Mouse (Mus musculus) small intestine, adult 2 months (tissue): ENCODE measurements around the gene Chrna9. TPM values are rescaled to one million over a fixed set of nuclear protein-coding genes. Genes with fewer than 3 reads are reported as not detected.

Experiments used
- H3K27ac ChIP-seq: fragments of 200-500 bp; 2 replicates; pipeline ENCODE4 v1.5.1; 2012; ENCODE audit warnings: low read depth, low read length, control low read depth, inconsistent platforms; ENCODE audit not compliant: insufficient read depth
- H3K27me3 ChIP-seq: fragments of 200-500 bp; 2 replicates; pipeline ENCODE4 v1.6.1; 2012; ENCODE audit warnings: mild to moderate bottlenecking, moderate library complexity, low read length, inconsistent platforms; ENCODE audit not compliant: control insufficient read depth, insufficient read depth
- H3K36me3 ChIP-seq: fragments of 200-500 bp; 2 replicates; pipeline ENCODE4 v1.6.1; 2012; ENCODE audit warnings: mild to moderate bottlenecking, low read length, control low read depth, inconsistent platforms; ENCODE audit not compliant: control insufficient read depth, insufficient read depth
- H3K4me1 ChIP-seq: fragments of 200-500 bp; 2 replicates; pipeline ENCODE4 v1.6.1; 2012; ENCODE audit warnings: low read length, inconsistent platforms, mixed read lengths; ENCODE audit not compliant: control insufficient read depth, insufficient read depth, insufficient read length
- H3K4me3 ChIP-seq: fragments of 200-500 bp; 2 replicates; pipeline ENCODE4 v1.5.1; 2012; ENCODE audit warnings: low read depth, mild to moderate bottlenecking, control low read depth, inconsistent platforms, low read length, moderate library complexity
- CTCF ChIP-seq: fragments of 200-500 bp; IDR thresholded peaks from 2 replicates; pipeline ENCODE4 v1.5.1; 2012; ENCODE audit warnings: low read depth, mild to moderate bottlenecking, control low read depth, inconsistent platforms, low read length, moderate library complexity, mixed read lengths; ENCODE audit not compliant: insufficient replicate concordance, insufficient read length; ENCODE audit errors: extremely low read depth
- POLR2A ChIP-seq: fragments of 200-500 bp; IDR thresholded peaks from 2 replicates; pipeline ENCODE4 v1.6.1; 2012; ENCODE audit warnings: low read depth, mild to moderate bottlenecking, control low read depth, inconsistent platforms, low read length, moderate library complexity
- WGBS: fragments of 180-500 bp; shearing (Covaris S2); methylation state at CpG from one replicate; pipeline ENCODE4 v1.1.7; 2018; 5-methylcytosine and 5-hydroxymethylcytosine counted together
- polyA plus RNA-seq: library from polyadenylated mRNA; depleted of rRNA; stranded (reverse); fragments of >200 nt; gene quantifications from 2 replicates; pipeline ENCODE4 v1.2.3, GENCODE M21; 2012

The Chrna9 gene
- polyA plus RNA-seq, 1 experiment: not detected

DNA sequence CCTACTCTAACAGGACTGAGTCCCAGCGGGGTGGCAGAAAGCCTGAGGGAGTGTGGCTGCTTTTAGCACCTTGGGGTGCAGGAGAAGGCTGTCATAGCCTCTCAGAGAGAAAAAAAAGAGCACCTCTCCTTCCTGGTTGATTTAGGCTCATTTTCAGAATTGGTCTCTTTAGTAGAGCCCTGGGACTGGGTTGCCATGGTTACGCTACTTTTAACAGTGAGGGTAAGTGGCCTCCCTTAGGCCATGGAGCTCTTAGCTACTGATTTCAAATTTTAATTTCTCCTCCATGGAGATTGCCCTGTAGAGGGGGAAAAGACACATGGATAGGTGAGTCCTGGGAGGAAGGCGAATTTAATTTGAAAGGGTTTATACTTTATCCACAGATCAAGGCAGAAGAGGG lies 16.1 kb upstream of the Chrna9 start:
- H3K4me1 ChIP-seq: peaks cover 2% of the 10 kb centered on the region; the same call in 1 of the 2 replicates

GRCm38 (mm10) chr5:65919326-65919725 lies 15.4 kb upstream of the Chrna9 start:
- 66% methylated on average over 12 of the region's 12 CpGs for WGBS

More for the DNA sequence above, 16.1 kb upstream of the Chrna9 start:
- TF ChIP-seq CTCF (no peak), POLR2A (no peak)
- Histone ChIP-seq H3K27ac (peak overlapping the region; percentile 6; the same call in 1 of the 2 replicates), H3K4me3 (no peak overlapping the region), H3K36me3 (no peaks in the 10 kb centered on the region), H3K27me3 (no peaks in the 10 kb centered on the region)
- WGBS: 88% methylated on average over 3 of the region's 3 CpGs

DNA sequence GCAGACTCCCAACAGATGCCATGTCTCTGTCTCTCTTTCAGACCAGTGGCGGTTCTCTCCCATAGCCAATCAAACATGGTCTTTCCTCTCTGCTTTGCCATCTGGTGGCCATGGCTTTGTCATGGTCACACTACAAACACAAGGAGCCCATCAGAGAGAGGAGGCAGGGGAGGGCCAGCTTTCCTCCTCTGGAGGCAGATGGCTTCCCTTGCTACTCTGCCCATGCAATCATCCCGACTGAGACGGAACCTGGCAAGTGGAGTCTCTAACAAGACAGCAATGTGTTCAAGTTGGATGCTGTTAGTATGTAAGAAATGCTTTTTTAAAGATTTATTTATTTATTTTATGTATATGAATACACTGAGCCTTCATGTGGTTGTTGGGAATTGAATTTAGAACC lies 14.8 kb upstream of the Chrna9 start:
- TF ChIP-seq POLR2A: no peak
- TF ChIP-seq CTCF: no peak
- no peak overlapping the region for H3K4me3 ChIP-seq
- H3K27ac ChIP-seq: no peak overlapping the region
- peaks cover 2% of the 10 kb centered on the region; the same call in 1 of the 2 replicates for H3K4me1 ChIP-seq
- WGBS: 94% methylated on average over 3 of the region's 3 CpGs
- H3K27me3 ChIP-seq: no peaks in the 10 kb centered on the region
- H3K36me3 ChIP-seq: no peaks in the 10 kb centered on the region

More at GRCm38 (mm10) chr5:65919326-65919725, 15.4 kb upstream of the Chrna9 start:
- TF ChIP-seq CTCF: no peak
- Histone ChIP-seq H3K36me3 (no peaks in the 10 kb centered on the region), H3K27me3 (no peaks in the 10 kb centered on the region), H3K4me1 (peaks cover 2% of the 10 kb centered on the region; the same call in 1 of the 2 replicates), H3K27ac (0 out of 2 replicates have a peak overlapping the region, but pooled peaks have one; percentile 6), H3K4me3 (no peak overlapping the region)

GRCm38 (mm10) chr5:65920701-65921426 lies 13.9 kb upstream of the Chrna9 start:
- H3K36me3 ChIP-seq: no peaks in the 10 kb centered on the region
- TF ChIP-seq POLR2A: no peak
- TF ChIP-seq CTCF: no peak
- H3K4me1 ChIP-seq: peaks cover 2% of the 10 kb centered on the region; the same call in 1 of the 2 replicates
- 71% methylated on average over 12 of the region's 12 CpGs for WGBS
- no peak overlapping the region for H3K27ac ChIP-seq
- H3K4me3 ChIP-seq: no peak overlapping the region
- no peaks in the 10 kb centered on the region for H3K27me3 ChIP-seq

- H3K4me3 ChIP-seq: no peak overlapping the region
- TF ChIP-seq POLR2A (no peak), CTCF (no peak)
Measured at GRCm38 (mm10) chr5:65921477-65922138, 13.1 kb upstream of the Chrna9 start.

GRCm38 (mm10) chr5:65926666-65927065 lies 8.1 kb upstream of the Chrna9 start:
- Histone ChIP-seq H3K27me3 (no peaks in the 10 kb centered on the region), H3K27ac (no peak overlapping the region), H3K4me1 (peaks cover 4% of the 10 kb centered on the region; the same call in 1 of the 2 replicates), H3K36me3 (no peaks in the 10 kb centered on the region), H3K4me3 (no peak overlapping the region)
- TF ChIP-seq CTCF (no peak), POLR2A (no peak)
- WGBS: 85% methylated on average over 6 of the region's 6 CpGs

More at GRCm38 (mm10) chr5:65921477-65922138, 13.1 kb upstream of the Chrna9 start:
- no peaks in the 10 kb centered on the region for H3K36me3 ChIP-seq
- WGBS: 61% methylated on average over 9 of the region's 9 CpGs
- no peaks in the 10 kb centered on the region for H3K27me3 ChIP-seq
- peaks cover 2% of the 10 kb centered on the region; the same call in 1 of the 2 replicates for H3K4me1 ChIP-seq
- no peak overlapping the region for H3K27ac ChIP-seq

- peaks cover 4% of the 10 kb centered on the region; the same call in 1 of the 2 replicates for H3K4me1 ChIP-seq
- H3K27ac ChIP-seq: peak overlapping the region; percentile 17; the same call in 1 of the 2 replicates
- no peaks in the 10 kb centered on the region for H3K36me3 ChIP-seq
Measured at GRCm38 (mm10) chr5:65929162-65929561, 5.6 kb upstream of the Chrna9 start.

More at GRCm38 (mm10) chr5:65929162-65929561, 5.6 kb upstream of the Chrna9 start:
- Histone ChIP-seq H3K4me3 (no peak overlapping the region), H3K27me3 (no peaks in the 10 kb centered on the region)
- 66% methylated on average over 7 of the region's 7 CpGs for WGBS
- no peak for TF ChIP-seq POLR2A
- TF ChIP-seq CTCF: no peak
